In genomic region chr9:71269711-71270110, GRCm38 (mm10) we compare ENCODE assay signal across 15 mouse cellular contexts.
"Had no signal": no experiment of that assay in that cellular context is flagged by ENCODE, and none has a peak within 500 bp of the region (broad histone marks: within the 10 kb centered on the region; RNA-seq: fewer than 3 reads in every experiment).

No protein-coding gene starts in this region.

- DNase-seq: layer of hippocampus, adult 9-11 months; layer of hippocampus, postnatal 36 days; liver; liver, embryonic 13.5 days; liver, postnatal 0 days; retina, postnatal 1 day; right cerebral cortex, postnatal 14 days; thymus, adult 18-20 months; thymus, postnatal 25 days had no signal

- H3K4me2 ChIP-seq: intestine, embryonic 15.5 days; limb, embryonic 12.5 days; liver, embryonic 13.5 days; midbrain, embryonic 12.5 days; neural tube, embryonic 13.5 days had no signal

- H3K9ac ChIP-seq: intestine, embryonic 15.5 days; limb, embryonic 12.5 days; liver, embryonic 13.5 days; liver, postnatal 0 days; midbrain, embryonic 12.5 days; neural tube, embryonic 13.5 days had no signal

- H3K36me3 ChIP-seq: intestine, embryonic 15.5 days; limb, embryonic 12.5 days; liver, embryonic 13.5 days; midbrain, embryonic 12.5 days; neural tube, embryonic 13.5 days had no signal

- ATAC-seq: intestine, embryonic 15.5 days; liver, postnatal 0 days; midbrain, embryonic 16.5 days had no signal

- H3K27ac ChIP-seq: intestine, embryonic 15.5 days; limb, embryonic 12.5 days; liver, embryonic 13.5 days; macrophage; midbrain, embryonic 12.5 days; neural tube, embryonic 13.5 days had no signal

- H3K4me3 ChIP-seq: intestine, embryonic 15.5 days; limb, embryonic 12.5 days; liver, embryonic 13.5 days; midbrain, embryonic 12.5 days; neural tube, embryonic 13.5 days had no signal

- H3K4me1 ChIP-seq: intestine, embryonic 15.5 days; limb, embryonic 12.5 days; liver, embryonic 13.5 days; midbrain, embryonic 12.5 days; neural tube, embryonic 13.5 days had no signal

- H3K27me3 ChIP-seq: intestine, embryonic 15.5 days; liver, embryonic 13.5 days; midbrain, embryonic 12.5 days had no signal

- H3K9me3 ChIP-seq: intestine, embryonic 15.5 days; limb, embryonic 12.5 days; liver, embryonic 13.5 days; midbrain, embryonic 12.5 days; neural tube, embryonic 13.5 days had no signal
